Mouse (Mus musculus): ENCODE measurements at regions not wholly inside any gene's neighbourhood (a gene's known extent, or its start where the extent isn't known, plus 50 kb on each side); places are given as distances from the start of the nearest gene placed in this dataset.

GRCm38 (mm10) chr17:3248875-3249274 lies 77.5 kb upstream of the Tiam2 start:
- no peak for DNase-seq (ENCODE audit: low read depth, low spot score)

- no peak for DNase-seq (ENCODE audit: low read depth, low spot score)
Observed at GRCm38 (mm10) chr17:3249320-3249719, 77.1 kb upstream of the Tiam2 start.

- DNase-seq (ENCODE audit: low read depth, low spot score): no peak
Observed at GRCm38 (mm10) chr17:3251176-3251575, 75.2 kb upstream of the Tiam2 start.

GRCm38 (mm10) chr17:3251966-3252365 lies 74.4 kb upstream of the Tiam2 start:
- no peak for DNase-seq (ENCODE audit: low read depth, low spot score)

- DNase-seq (ENCODE audit: low read depth, low spot score): peak; percentile 30
Observed at GRCm38 (mm10) chr17:3253508-3254176, 72.7 kb upstream of the Tiam2 start.

GRCm38 (mm10) chr17:3256765-3257164 lies 69.6 kb upstream of the Tiam2 start:
- DNase-seq (ENCODE audit: low read depth, low spot score): no peak

- no peak for DNase-seq (ENCODE audit: low read depth, low spot score)
Observed at GRCm38 (mm10) chr17:3258811-3259510, 67.4 kb upstream of the Tiam2 start.

GRCm38 (mm10) chr17:3260796-3261195 lies 65.6 kb upstream of the Tiam2 start:
- no peak for DNase-seq (ENCODE audit: low read depth, low spot score)

GRCm38 (mm10) chr17:3273108-3274091 lies 53.0 kb upstream of the Tiam2 start:
- peak; percentile 63 for DNase-seq (ENCODE audit: low read depth, low spot score)

- DNase-seq (ENCODE audit: low read depth, low spot score): no peak
Observed at GRCm38 (mm10) chr17:3274449-3275285, 51.7 kb upstream of the Tiam2 start.
